Mouse (Mus musculus) heart, embryonic 11.5 days (tissue): ENCODE results near the gene Gm13030. TPM values are rescaled to one million over a fixed set of nuclear protein-coding genes. Genes with fewer than 3 reads are reported as not detected.

Experiments
- polyA plus RNA-seq: library from polyadenylated mRNA; unstranded; fragments of >200 nt; fragmentation: Nextera tagmentation; extraction: Ambion mirVana; gene quantifications from 2 replicates; pipeline ENCODE4 v1.2.1, GENCODE M21; 2014

The Gm13030 gene
- polyA plus RNA-seq, 1 experiment from 2014 or later = not detected

Other genes starting within 250 kb of the Gm13030 start
- gene Vwa5b1, start 238.1 kb downstream of the Gm13030 start, polyA plus RNA-seq = not detected in 2 replicates
- 0.31 and 0.52 TPM in 2 replicates for gene Pla2g2c, start 149.2 kb downstream of the Gm13030 start, polyA plus RNA-seq
- 1.2 and 1.3 TPM in 2 replicates for gene Ubxn10, start 136.8 kb downstream of the Gm13030 start, polyA plus RNA-seq
- not detected in 2 replicates for gene Pla2g2f, start 116.3 kb downstream of the Gm13030 start, polyA plus RNA-seq
- not detected in 2 replicates for gene Pla2g2d, start 98.2 kb downstream of the Gm13030 start, polyA plus RNA-seq
- 1.1 and 1.9 TPM in 2 replicates for gene Pla2g5, start 10.5 kb downstream of the Gm13030 start, polyA plus RNA-seq
- gene Pla2g2e, start 4.0 kb upstream of the Gm13030 start, polyA plus RNA-seq = not detected in 2 replicates
- 3.4 and 4.2 TPM in 2 replicates for gene Otud3, start 40.0 kb upstream of the Gm13030 start, polyA plus RNA-seq
- gene Rnf186, start 93.1 kb upstream of the Gm13030 start, polyA plus RNA-seq = not detected in 2 replicates
- 3.0 TPM in 2 replicates for gene Tmco4, start 98.9 kb upstream of the Gm13030 start, polyA plus RNA-seq
- gene Htr6, start 201.6 kb upstream of the Gm13030 start, polyA plus RNA-seq = not detected in 2 replicates
- 6.3 and 7.2 TPM in 2 replicates for gene Nbl1, start 219.0 kb upstream of the Gm13030 start, polyA plus RNA-seq